17 mouse cellular contexts compared by ENCODE assay signal in the genomic region with DNA sequence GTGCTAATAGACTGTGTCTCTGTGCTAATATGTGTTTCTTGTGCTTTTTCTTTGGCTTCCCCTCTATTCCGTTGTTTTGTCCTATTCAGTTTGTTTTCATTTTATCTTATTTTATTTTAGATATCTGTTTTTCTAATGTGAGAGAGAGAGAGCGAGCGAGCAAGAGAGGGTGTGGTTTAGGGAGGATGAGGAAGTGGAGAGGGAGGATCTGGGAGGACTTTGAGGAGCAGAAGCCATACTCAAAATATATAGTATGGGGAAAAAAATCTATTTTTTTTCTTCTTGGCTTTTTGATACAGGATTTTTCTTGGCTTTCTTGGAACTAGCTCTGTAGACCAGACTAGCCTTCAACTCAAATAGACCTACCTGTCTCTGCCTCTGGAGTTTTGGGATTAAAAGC. TPM values are rescaled to one million over a fixed set of nuclear protein-coding genes. Genes with fewer than 3 reads are reported as not detected.
"Had no signal": no experiment of that assay in that cellular context is flagged by ENCODE, and none has a peak within 500 bp of the region (broad histone marks: within the 10 kb centered on the region; RNA-seq: fewer than 3 reads in every experiment).

No protein-coding gene starts in this region.

- H3K9ac ChIP-seq: neural tube, embryonic 13.5 days; neural tube, embryonic 15.5 days; stomach, embryonic 15.5 days had no signal

- H3K27me3 ChIP-seq: neural tube, embryonic 13.5 days; neural tube, embryonic 15.5 days; stomach, embryonic 15.5 days had no signal

- H3K4me1 ChIP-seq: neural tube, embryonic 13.5 days; neural tube, embryonic 15.5 days; stomach, embryonic 15.5 days had no signal

- H3K27ac ChIP-seq: neural tube, embryonic 13.5 days; neural tube, embryonic 15.5 days; stomach, embryonic 15.5 days; stomach, postnatal 0 days had no signal

- H3K4me3 ChIP-seq: neural tube, embryonic 13.5 days; neural tube, embryonic 15.5 days; stomach, embryonic 15.5 days had no signal

- H3K9me3 ChIP-seq: neural tube, embryonic 13.5 days; neural tube, embryonic 15.5 days; stomach, embryonic 15.5 days had no signal

- H3K36me3 ChIP-seq: neural tube, embryonic 13.5 days; neural tube, embryonic 15.5 days; stomach, embryonic 15.5 days had no signal

- DNase-seq: retina, postnatal 1 day; right cerebral cortex, adult 18-20 months; right cerebral cortex, postnatal 14 days; right cerebral cortex, postnatal 25 days; right cerebral cortex, postnatal 4 days; spleen, adult 18-20 months; thymus, adult 18-20 months; thymus, adult 2 months; thymus, postnatal 14 days; thymus, postnatal 25 days; thymus, postnatal 36 days; thymus, postnatal 4 days had no signal

RNA-seq across cellular contexts. Expression of a gene that starts 7.3 kb away (rescaled TPM):
- total RNA-seq: neutrophil, adult 5-6 weeks had no signal
